Mouse (Mus musculus): Measurements from ENCODE around the gene Pid1.

DNA sequence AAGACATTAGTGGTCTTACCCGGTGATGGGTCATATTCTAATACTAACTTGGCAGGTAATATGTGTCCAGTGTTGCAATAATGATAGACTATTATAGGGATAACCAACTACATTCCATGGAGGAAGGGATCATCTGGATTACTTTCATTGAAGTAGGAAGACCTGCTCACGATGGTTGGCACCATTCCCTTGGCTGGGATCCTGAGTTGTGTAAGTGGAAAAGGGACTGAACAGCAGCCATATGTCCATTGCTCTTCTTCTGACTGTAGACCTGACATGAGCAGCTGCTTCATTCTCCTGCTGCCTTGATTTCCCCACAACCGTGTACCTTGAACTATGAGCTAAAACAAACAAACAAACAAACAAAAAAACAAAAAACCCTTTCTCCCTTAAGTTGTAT, 278.6 kb downstream of the Pid1 start:
- TF ChIP-seq POLR2A (IDR thresholded peaks at IDR 0.05; ENCODE audit: low read depth, low read length) (no peak), CTCF (IDR thresholded peaks at IDR 0.05; ENCODE audit: extremely low read depth, insufficient read length, insufficient replicate concordance, low read depth, low read length) (no peak)

All from small intestine, adult 2 months (tissue).